Mouse (Mus musculus) intestine, embryonic 14.5 days (tissue): ENCODE results near the gene Sars. TPM values are rescaled to one million over a fixed set of nuclear protein-coding genes. Genes with fewer than 3 reads are reported as not detected.

Source experiments
- ATAC-seq: fragments of 200-750 bp; cut with Nextera tagmentation; replicated peaks from 2 replicates; pipeline ENCODE4 v1.8.0; 2017; ENCODE audit warnings: low read depth, moderate number of reproducible peaks, moderate TSS enrichment, moderate library complexity; ENCODE audit not compliant: low FRiP score, low TSS enrichment
- DNase-seq: peaks from one replicate; pipeline ENCODE4 v3.0.0-alpha.2; 2018; ENCODE audit warnings: low spot score
- H3K27ac ChIP-seq: fragments of 300-500 bp; sonication (generic); 2 replicates; pipeline ENCODE4 v1.5.1; 2014; ENCODE audit warnings: low read depth, mild to moderate bottlenecking, control low read depth
- H3K27me3 ChIP-seq: fragments of 300-500 bp; sonication (generic); replicated peaks from 2 replicates; pipeline ENCODE4 v1.6.1; 2014; ENCODE audit warnings: low read length, control low read depth; ENCODE audit not compliant: control insufficient read depth, insufficient read depth
- H3K36me3 ChIP-seq: fragments of 300-500 bp; sonication (generic); 2 replicates; pipeline ENCODE4 v1.6.1; 2014; ENCODE audit warnings: low read length, control low read depth; ENCODE audit not compliant: control insufficient read depth, insufficient read depth
- H3K4me1 ChIP-seq: fragments of 300-500 bp; sonication (generic); replicated peaks from 2 replicates; pipeline ENCODE4 v1.6.1; 2014; ENCODE audit warnings: low read length, control low read depth, mixed read lengths; ENCODE audit not compliant: control insufficient read depth, insufficient read depth
- H3K4me2 ChIP-seq: fragments of 300-500 bp; sonication (generic); 2 replicates; pipeline ENCODE4 v1.6.1; 2014; ENCODE audit warnings: low read length
- H3K4me3 ChIP-seq: fragments of 300-500 bp; sonication (generic); 2 replicates; pipeline ENCODE4 v1.5.1; 2014; ENCODE audit warnings: low read depth, low read length, control low read depth, mixed read lengths
- H3K9ac ChIP-seq: fragments of 300-500 bp; sonication (generic); 2 replicates; pipeline ENCODE4 v1.6.1; 2014; ENCODE audit warnings: mild to moderate bottlenecking, low read length
- H3K9me3 ChIP-seq: fragments of 300-500 bp; sonication (generic); 2 replicates; pipeline ENCODE4 v1.6.1; 2016; ENCODE audit warnings: low read length, control low read depth; ENCODE audit not compliant: control insufficient read depth
- WGBS: fragments of 180-500 bp; shearing (Covaris S2); extraction: QIAGEN DNeasy Blood & Tissue Kit; methylation state at CpG from one replicate; pipeline ENCODE4 v1.1.7; 2014; 5-methylcytosine and 5-hydroxymethylcytosine counted together
- polyA plus RNA-seq: library from polyadenylated mRNA; unstranded; fragments of >200 nt; fragmentation: Nextera tagmentation; extraction: Ambion mirVana; gene quantifications from 2 replicates; pipeline ENCODE4 v1.2.1, GENCODE M21; 2014

Sars gene
- polyA plus RNA-seq, 1 experiment from 2014 or later: 136 TPM

DNA sequence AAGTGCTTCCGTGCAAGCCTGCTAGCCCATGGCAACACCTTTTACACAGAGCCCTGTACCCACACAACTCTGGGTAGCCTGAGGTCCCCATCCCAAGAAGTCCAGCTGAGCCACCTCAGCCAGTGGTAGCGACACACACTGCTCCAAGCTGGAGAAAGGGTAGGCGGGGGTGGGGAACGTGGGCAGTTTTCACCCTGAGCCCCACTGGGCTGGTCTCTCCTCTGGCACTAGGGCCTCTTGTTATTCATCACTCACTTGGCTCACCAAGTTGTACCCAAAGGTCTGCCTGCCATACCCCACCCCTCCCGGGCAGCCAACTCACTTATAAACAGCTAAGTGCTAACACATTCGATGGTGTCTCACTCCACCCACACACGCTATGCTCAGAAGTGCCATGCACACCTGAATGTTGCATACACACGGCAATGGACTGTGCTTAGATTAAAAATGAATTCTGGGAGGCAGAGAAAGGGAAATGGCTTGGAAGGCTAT is 36.4 kb downstream of the Sars start:
- Histone ChIP-seq H3K4me3 (no peak overlapping the region), H3K9me3 (peaks cover 6% of the 10 kb centered on the region; the same call in 1 of the 2 replicates), H3K4me2 (no peak overlapping the region), H3K36me3 (0 out of 2 replicates have a peak, but pooled peaks cover 18% of the 10 kb centered on the region), H3K27ac (no peak overlapping the region), H3K9ac (no peak overlapping the region), H3K4me1 (0 out of 2 replicates have a peak, but pooled peaks cover 6% of the 10 kb centered on the region), H3K27me3 (no peaks in the 10 kb centered on the region)
- ATAC-seq: no peak
- no peak for DNase-seq
- 85% methylated on average over 8 of the region's 8 CpGs for WGBS

DNA sequence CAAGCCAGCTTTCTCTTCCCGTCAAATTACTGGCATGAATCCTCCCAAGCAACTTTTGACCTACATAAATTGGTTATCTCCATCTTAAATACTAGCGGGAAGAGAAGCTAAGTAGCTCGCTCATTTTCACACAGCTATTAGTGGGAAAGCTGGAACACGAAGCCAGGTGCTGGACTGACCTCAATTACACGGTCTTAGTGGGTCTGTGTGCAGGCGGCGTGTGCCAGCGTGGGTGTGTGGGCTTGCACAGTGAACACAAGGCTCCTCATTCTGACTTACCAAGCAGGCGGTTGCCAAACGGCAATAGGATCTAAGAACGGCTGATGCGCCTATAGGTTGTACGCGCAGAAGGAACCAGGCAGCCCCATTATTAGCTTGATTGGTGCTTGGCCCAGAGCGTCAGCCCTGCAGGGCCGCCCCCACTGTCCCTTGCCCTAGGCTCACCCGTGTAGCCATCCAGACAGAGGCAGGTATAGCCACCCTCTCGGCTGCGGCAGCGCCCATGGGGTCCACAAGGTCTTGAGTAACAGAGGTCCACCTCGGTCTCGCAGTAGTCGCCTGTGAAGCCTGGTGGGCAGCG is 38.6 kb downstream of the Sars start:
- no peak overlapping the region for H3K4me2 ChIP-seq
- no peak overlapping the region for H3K9ac ChIP-seq
- WGBS: 89% methylated on average over 24 of the region's 24 CpGs
- H3K4me3 ChIP-seq: no peak overlapping the region
- DNase-seq (no peak), ATAC-seq (no peak)
- H3K27me3 ChIP-seq: no peaks in the 10 kb centered on the region
- H3K27ac ChIP-seq: no peak overlapping the region
- H3K9me3 ChIP-seq: no peaks in the 10 kb centered on the region
- 0 out of 2 replicates have a peak, but pooled peaks cover 5% of the 10 kb centered on the region for H3K36me3 ChIP-seq
- 0 out of 2 replicates have a peak, but pooled peaks cover 6% of the 10 kb centered on the region for H3K4me1 ChIP-seq

DNA sequence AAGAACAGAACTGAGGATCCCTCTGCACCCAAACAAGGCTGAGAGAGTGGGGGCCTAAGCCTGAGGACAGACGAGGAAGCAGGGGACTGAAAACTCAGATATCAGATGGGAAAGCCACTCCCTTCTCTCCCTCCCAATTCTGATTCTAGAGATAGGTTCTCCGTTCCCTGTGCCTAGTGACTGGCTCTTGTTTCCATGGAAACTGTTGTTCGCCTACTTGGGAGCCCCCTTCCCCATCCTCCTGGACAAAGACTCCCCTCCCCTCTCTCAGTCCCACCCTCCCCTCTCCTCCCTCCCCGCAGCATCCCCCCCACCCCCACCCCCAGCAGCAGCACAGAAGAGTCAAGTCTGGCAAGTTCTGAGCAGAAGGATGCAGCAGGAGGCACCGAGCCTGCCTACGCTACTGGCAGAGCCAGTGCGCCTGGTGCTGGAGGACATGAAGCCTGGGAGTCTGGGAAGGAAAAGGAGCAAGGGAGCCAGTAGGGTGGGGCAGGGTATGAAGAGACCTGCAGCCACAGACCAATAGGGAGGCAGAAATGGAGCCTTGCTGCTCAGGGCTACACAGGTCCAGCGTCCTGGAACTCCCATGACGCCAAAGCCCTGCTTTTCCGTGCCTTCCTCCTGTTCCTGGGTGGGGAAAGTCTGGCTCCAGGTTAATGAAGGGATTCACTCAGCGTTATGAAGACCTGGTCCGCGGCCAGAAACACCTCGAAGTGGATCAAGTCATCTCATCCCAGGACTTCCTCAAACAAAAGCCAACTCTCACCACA is 39.3 kb downstream of the Sars start:
- Histone ChIP-seq H3K27me3 (no peaks in the 10 kb centered on the region), H3K9me3 (no peaks in the 10 kb centered on the region), H3K4me2 (no peak overlapping the region), H3K9ac (no peak overlapping the region), H3K27ac (no peak overlapping the region), H3K36me3 (0 out of 2 replicates have a peak, but pooled peaks cover 5% of the 10 kb centered on the region), H3K4me3 (no peak overlapping the region), H3K4me1 (0 out of 2 replicates have a peak, but pooled peaks cover 4% of the 10 kb centered on the region)
- DNase-seq (no peak), ATAC-seq (no peak)
- WGBS: 55% methylated on average over 13 of the region's 14 CpGs

DNA sequence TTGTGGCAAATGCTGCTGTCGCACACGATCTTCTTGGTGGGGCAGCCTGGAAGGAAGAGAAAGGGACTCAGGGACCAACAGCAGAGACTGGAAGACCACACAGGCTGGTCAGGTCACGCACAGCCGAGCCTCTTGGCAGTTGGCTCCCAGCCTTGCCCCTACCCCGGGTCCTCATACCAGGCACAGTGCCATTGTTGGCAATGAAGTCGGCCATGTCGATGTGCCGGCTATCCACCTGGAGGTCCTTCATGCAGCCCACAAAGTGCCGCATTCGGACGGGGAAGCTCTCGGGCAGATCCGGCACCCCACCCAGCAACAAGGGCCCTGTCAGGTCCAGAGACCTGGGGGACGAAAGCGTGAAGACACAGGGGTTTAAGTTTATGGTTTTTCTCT is 42.5 kb downstream of the Sars start:
- H3K27ac ChIP-seq: no peak overlapping the region
- H3K36me3 ChIP-seq: peaks cover 10% of the 10 kb centered on the region; the same call in 1 of the 2 replicates
- no peak overlapping the region for H3K4me3 ChIP-seq
- H3K9me3 ChIP-seq: no peaks in the 10 kb centered on the region
- no peaks in the 10 kb centered on the region for H3K4me1 ChIP-seq
- no peak for ATAC-seq
- no peaks in the 10 kb centered on the region for H3K27me3 ChIP-seq
- WGBS: 92% methylated on average over 15 of the region's 15 CpGs
- H3K9ac ChIP-seq: no peak overlapping the region
- DNase-seq: no peak
- H3K4me2 ChIP-seq: no peak overlapping the region

DNA sequence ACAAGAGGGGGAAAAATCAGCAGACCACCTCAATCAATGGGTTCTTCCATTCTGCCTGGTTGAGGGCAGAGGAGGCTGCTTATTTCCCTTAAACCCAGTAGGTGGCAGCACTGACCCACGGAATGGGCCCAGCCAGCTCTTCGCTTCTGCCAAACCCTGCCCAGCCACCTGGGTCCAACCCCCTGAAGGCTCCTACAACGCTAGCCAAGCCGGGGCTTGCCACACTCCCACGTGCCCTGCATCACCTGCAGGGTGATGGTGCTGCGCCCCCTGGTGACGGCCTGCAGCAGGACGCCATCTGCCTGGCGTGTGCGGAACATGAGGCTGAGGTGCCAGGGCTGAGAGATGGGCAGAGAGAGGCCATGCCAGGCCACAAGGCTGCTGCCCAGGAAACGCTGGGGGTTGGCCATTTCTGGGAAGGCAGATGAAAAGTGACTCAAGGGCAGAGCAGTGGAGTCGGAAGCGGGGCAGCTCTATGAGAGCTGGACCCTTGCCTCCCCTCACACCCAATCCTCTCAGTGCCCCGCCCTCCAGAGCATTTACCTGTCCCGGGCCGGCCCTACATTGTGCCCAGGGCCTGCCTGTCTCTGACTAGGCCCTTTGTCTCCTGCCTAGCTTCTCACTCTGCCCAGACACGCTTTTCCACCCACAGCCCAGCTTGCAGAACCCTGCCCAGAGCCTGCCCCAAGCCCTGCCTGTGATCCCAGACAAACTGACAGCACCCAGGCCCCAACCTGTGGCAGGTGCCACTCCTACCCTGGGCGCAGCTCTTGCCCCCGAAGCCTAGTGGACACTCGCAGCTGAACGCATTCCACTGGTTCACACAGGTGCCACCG is 43.1 kb downstream of the Sars start:
- no peaks in the 10 kb centered on the region for H3K9me3 ChIP-seq
- H3K4me1 ChIP-seq: no peaks in the 10 kb centered on the region
- ATAC-seq: peak; percentile 88
- no peak overlapping the region for H3K4me3 ChIP-seq
- H3K4me2 ChIP-seq: peak overlapping the region; percentile 38
- no peak overlapping the region for H3K27ac ChIP-seq
- H3K27me3 ChIP-seq: no peaks in the 10 kb centered on the region
- peaks cover 11% of the 10 kb centered on the region; the same call in 1 of the 2 replicates for H3K36me3 ChIP-seq
- no peak overlapping the region for H3K9ac ChIP-seq
- WGBS: 36% methylated on average over 22 of the region's 22 CpGs
- peak; percentile 89 for DNase-seq

DNA sequence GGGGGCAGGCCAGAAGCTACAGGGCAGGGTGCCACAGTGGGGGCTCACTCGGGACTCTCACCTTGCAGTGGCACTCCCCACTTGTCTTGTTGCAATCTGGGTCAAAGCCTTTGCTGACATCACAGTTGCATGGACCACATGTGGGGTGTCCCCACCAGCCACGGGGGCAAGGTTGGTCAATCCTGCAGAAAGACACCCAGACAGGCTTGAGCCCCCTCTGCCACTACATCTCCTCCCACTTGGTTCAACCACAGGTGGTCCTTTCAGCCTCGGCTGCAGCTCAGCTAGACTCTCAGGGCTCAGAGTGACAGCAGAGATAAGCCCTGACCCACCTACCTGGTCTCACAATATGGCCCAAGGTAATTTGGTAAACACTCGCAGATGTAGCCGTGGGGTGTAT is 44.6 kb downstream of the Sars start:
- H3K4me1 ChIP-seq: no peaks in the 10 kb centered on the region
- 83% methylated on average over 5 of the region's 5 CpGs for WGBS
- no peak overlapping the region for H3K9ac ChIP-seq
- no peak overlapping the region for H3K4me3 ChIP-seq
- no peak for ATAC-seq
- H3K9me3 ChIP-seq: no peaks in the 10 kb centered on the region
- H3K27me3 ChIP-seq: no peaks in the 10 kb centered on the region
- no peak for DNase-seq
- no peak overlapping the region for H3K4me2 ChIP-seq
- H3K36me3 ChIP-seq: peaks cover 6% of the 10 kb centered on the region
- no peak overlapping the region for H3K27ac ChIP-seq

DNA sequence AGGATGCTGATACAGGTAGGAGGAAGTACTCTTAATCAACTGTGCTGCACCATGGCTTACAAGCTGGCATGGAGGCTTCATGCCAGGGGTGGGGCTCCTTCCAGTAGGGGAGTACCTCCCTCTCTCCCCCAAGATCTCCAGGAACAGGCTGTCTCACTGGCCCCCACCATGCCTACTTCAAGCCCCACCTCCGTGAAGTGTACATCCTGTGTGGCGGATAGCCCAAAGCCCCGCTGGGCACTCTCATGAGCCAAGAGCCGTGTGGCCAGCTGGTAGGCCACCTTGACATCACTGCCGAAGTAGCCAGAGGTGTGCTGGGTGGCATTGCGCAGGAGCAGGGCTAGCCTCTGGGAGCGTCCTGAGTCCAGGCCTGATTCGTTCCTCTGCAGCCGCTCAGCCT is 46.7 kb downstream of the Sars start:
- Histone ChIP-seq H3K4me2 (no peak overlapping the region), H3K4me1 (no peaks in the 10 kb centered on the region), H3K9ac (no peak overlapping the region), H3K36me3 (peaks cover 6% of the 10 kb centered on the region), H3K4me3 (no peak overlapping the region), H3K27me3 (no peaks in the 10 kb centered on the region), H3K27ac (no peak overlapping the region), H3K9me3 (no peaks in the 10 kb centered on the region)
- ATAC-seq (no peak), DNase-seq (no peak)
- 89% methylated on average over 9 of the region's 9 CpGs for WGBS

DNA sequence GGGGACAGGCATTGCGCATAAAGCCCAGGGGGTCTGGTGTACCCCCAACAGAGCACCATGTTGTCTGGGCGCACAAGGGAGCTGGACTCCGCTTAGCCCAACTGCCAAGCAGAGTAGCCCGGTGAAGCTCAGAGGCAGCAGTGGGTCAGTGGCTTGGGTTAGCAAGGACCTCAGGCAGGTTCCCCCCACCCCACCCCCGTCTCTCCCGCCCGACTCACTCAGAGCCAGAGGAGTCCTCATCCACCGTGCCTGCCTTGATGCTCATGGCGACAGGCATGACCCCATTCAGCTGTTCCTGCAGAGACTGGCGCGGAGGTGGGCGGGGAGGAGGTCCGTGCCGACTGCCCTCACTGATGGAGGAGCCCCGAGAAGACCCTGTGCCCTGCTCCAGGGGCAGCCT is 52.2 kb downstream of the Sars start:
- Histone ChIP-seq H3K9me3 (no peaks in the 10 kb centered on the region), H3K4me1 (peaks cover 20% of the 10 kb centered on the region), H3K27ac (peak overlapping the region; percentile 27; the same call in 1 of the 2 replicates), H3K4me3 (no peak overlapping the region), H3K4me2 (peak overlapping the region; percentile 37), H3K9ac (no peak overlapping the region), H3K27me3 (no peaks in the 10 kb centered on the region), H3K36me3 (peaks cover 7% of the 10 kb centered on the region)
- ATAC-seq: no peak
- no peak for DNase-seq
- 49% methylated on average over 15 of the region's 15 CpGs for WGBS
